Mouse (Mus musculus) midbrain, embryonic 14.5 days (tissue): ENCODE measurements at regions not wholly inside any gene's neighbourhood (a gene's known extent, or its start where the extent isn't known, plus 50 kb on each side); places are given as distances from the start of the nearest gene placed in this dataset.
A peak's percentile ranks its signal among the peaks of the same experiment; 100 is the strongest.

Experiments used
- ATAC-seq: fragments of 200-750 bp; cut with Nextera tagmentation; 2 replicates; pipeline ENCODE4 v1.8.0; 2017; ENCODE audit warnings: moderate number of reproducible peaks, moderate library complexity; ENCODE audit not compliant: low FRiP score, low TSS enrichment
- DNase-seq: peaks from one replicate; pipeline ENCODE4 v3.0.0-alpha.2; 2015
- H3K27ac ChIP-seq: fragments of 300-500 bp; sonication (generic); replicated peaks from 2 replicates; pipeline ENCODE4 v1.5.1; 2014; ENCODE audit warnings: mild to moderate bottlenecking, low read depth, low read length, moderate library complexity
- H3K27me3 ChIP-seq: fragments of 300-500 bp; sonication (generic); 2 replicates; pipeline ENCODE4 v1.6.1; 2014; ENCODE audit warnings: low read length, control low read depth, mixed read lengths; ENCODE audit not compliant: control insufficient read depth, insufficient read depth
- H3K36me3 ChIP-seq: fragments of 300-500 bp; sonication (generic); 2 replicates; pipeline ENCODE4 v1.6.1; 2014; ENCODE audit warnings: low read length, control low read depth; ENCODE audit not compliant: control insufficient read depth, insufficient read depth
- H3K4me1 ChIP-seq: fragments of 300-500 bp; sonication (generic); 2 replicates; pipeline ENCODE4 v1.6.1; 2014; ENCODE audit warnings: mild to moderate bottlenecking, antibody characterized with exemption, low read length, control low read depth; ENCODE audit not compliant: control insufficient read depth, insufficient read depth
- H3K4me2 ChIP-seq: fragments of 300-500 bp; sonication (generic); 2 replicates; pipeline ENCODE4 v1.6.1; 2014; ENCODE audit warnings: mild to moderate bottlenecking, low read length, moderate library complexity
- H3K4me3 ChIP-seq: fragments of 300-500 bp; sonication (generic); replicated peaks from 2 replicates; pipeline ENCODE4 v1.5.1; 2014; ENCODE audit warnings: low read depth, low read length
- H3K9ac ChIP-seq: fragments of 300-500 bp; sonication (generic); replicated peaks from 2 replicates; pipeline ENCODE4 v1.6.1; 2014; ENCODE audit warnings: mild to moderate bottlenecking, low read length, moderate library complexity
- H3K9me3 ChIP-seq: fragments of 300-500 bp; sonication (generic); 2 replicates; pipeline ENCODE4 v1.6.1; 2016; ENCODE audit warnings: low read length, control low read depth, mixed read lengths; ENCODE audit not compliant: control insufficient read depth
- WGBS: fragments of 180-500 bp; shearing (Covaris S2); extraction: QIAGEN DNeasy Blood & Tissue Kit; methylation state at CpG from one replicate; pipeline ENCODE4 v1.1.7; 2014; 5-methylcytosine and 5-hydroxymethylcytosine counted together

- H3K4me2 ChIP-seq = no peak overlapping the region
- 84% methylated on average over 1 of the region's 1 CpGs for WGBS
- no peak overlapping the region for H3K9ac ChIP-seq
- H3K27me3 ChIP-seq = no peaks in the 10 kb centered on the region
- no peaks in the 10 kb centered on the region for H3K36me3 ChIP-seq
- H3K27ac ChIP-seq = no peak overlapping the region
- no peak for ATAC-seq
- no peak overlapping the region for H3K4me3 ChIP-seq
- DNase-seq = no peak
- no peaks in the 10 kb centered on the region for H3K9me3 ChIP-seq
- no peaks in the 10 kb centered on the region for H3K4me1 ChIP-seq
These were observed 845.3 kb upstream of the Rgs18 start for GRCm38 (mm10) chr1:145620561-145620960.

DNA sequence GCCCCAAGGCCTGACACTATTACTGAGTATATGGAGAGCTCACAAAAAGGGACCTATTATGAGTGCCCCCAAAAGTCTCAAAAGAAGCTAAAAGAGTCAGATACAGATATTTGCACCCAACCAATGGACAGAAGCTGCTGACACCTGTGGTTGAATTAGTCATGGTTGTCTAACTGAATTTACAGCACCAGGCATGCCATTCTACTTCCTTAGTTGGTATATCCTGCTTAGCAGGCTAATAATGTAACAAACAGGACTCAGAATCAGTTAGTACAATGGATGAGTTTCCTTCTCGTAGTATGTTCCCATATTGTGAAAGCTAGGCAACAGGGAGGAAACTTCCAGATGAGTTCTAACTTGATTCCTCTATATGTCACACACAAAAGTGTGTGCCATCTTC lies 839.1 kb upstream of the Rgs18 start:
- H3K9ac ChIP-seq = no peak overlapping the region
- DNase-seq = no peak
- no peaks in the 10 kb centered on the region for H3K27me3 ChIP-seq
- 60% methylated on average over 1 of the region's 1 CpGs for WGBS
- H3K4me1 ChIP-seq = no peaks in the 10 kb centered on the region
- H3K27ac ChIP-seq = no peak overlapping the region
- H3K36me3 ChIP-seq = no peaks in the 10 kb centered on the region
- no peaks in the 10 kb centered on the region for H3K9me3 ChIP-seq
- no peak for ATAC-seq
- H3K4me3 ChIP-seq = no peak overlapping the region
- no peak overlapping the region for H3K4me2 ChIP-seq

GRCm38 (mm10) chr1:145596983-145597382 lies 821.7 kb upstream of the Rgs18 start:
- Histone ChIP-seq H3K27ac (no peak overlapping the region), H3K4me2 (no peak overlapping the region), H3K9ac (no peak overlapping the region), H3K4me3 (no peak overlapping the region), H3K27me3 (no peaks in the 10 kb centered on the region), H3K4me1 (no peaks in the 10 kb centered on the region), H3K36me3 (no peaks in the 10 kb centered on the region), H3K9me3 (no peaks in the 10 kb centered on the region)
- ATAC-seq (no peak), DNase-seq (no peak)
- 91% methylated on average over 3 of the region's 3 CpGs for WGBS

DNA sequence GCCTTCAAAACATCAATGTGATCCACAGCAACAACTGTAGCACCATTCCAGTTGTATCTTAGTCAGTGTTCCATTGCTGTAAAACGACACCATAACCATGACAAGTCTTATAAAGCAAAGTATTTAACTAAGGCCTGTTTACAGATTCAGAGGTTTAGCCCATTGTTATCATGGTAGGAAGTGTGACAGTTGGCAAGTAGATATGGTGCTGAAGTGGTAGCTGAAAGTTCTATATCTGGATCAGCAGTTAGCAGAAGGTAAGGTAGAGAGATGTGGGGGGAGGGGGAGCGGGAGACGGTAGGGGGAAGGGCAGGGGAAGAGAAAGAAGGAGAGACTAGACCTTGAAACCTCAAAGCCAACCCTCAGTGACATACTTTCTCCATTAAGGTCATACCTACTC lies 804.2 kb upstream of the Rgs18 start:
- WGBS = 79% methylated on average over 3 of the region's 3 CpGs
- H3K27me3 ChIP-seq = no peaks in the 10 kb centered on the region
- no peak for DNase-seq
- no peak overlapping the region for H3K4me3 ChIP-seq
- H3K9ac ChIP-seq = no peak overlapping the region
- no peak for ATAC-seq
- H3K9me3 ChIP-seq = no peaks in the 10 kb centered on the region
- H3K4me2 ChIP-seq = no peak overlapping the region
- H3K27ac ChIP-seq = no peak overlapping the region
- H3K36me3 ChIP-seq = no peaks in the 10 kb centered on the region
- no peaks in the 10 kb centered on the region for H3K4me1 ChIP-seq

- H3K4me3 ChIP-seq = no peak overlapping the region
- H3K9me3 ChIP-seq = no peaks in the 10 kb centered on the region
- H3K27ac ChIP-seq = no peak overlapping the region
- H3K4me1 ChIP-seq = no peaks in the 10 kb centered on the region
- ATAC-seq = no peak
- no peak overlapping the region for H3K4me2 ChIP-seq
- no peaks in the 10 kb centered on the region for H3K36me3 ChIP-seq
- H3K27me3 ChIP-seq = no peaks in the 10 kb centered on the region
- peak; percentile 9 for DNase-seq
- H3K9ac ChIP-seq = no peak overlapping the region
- WGBS = 44% methylated on average over 2 of the region's 2 CpGs
These were observed 794.8 kb upstream of the Rgs18 start for GRCm38 (mm10) chr1:145570012-145570411.

- Histone ChIP-seq H3K27me3 (no peaks in the 10 kb centered on the region), H3K9ac (no peak overlapping the region), H3K4me2 (no peak overlapping the region), H3K4me1 (no peaks in the 10 kb centered on the region), H3K36me3 (no peaks in the 10 kb centered on the region), H3K9me3 (no peaks in the 10 kb centered on the region), H3K27ac (no peak overlapping the region), H3K4me3 (no peak overlapping the region)
- 49% methylated on average over 2 of the region's 2 CpGs for WGBS
- ATAC-seq = no peak
- DNase-seq = no peak
These were observed 786.1 kb upstream of the Rgs18 start for GRCm38 (mm10) chr1:145561347-145561746.
